Mouse (Mus musculus) B cell, adult (primary cell): ENCODE measurements around the gene Rsad2. TPM values are rescaled to one million over a fixed set of nuclear protein-coding genes. Genes with fewer than 3 reads are reported as not detected.

Source experiments
- total RNA-seq: library from RNA; stranded (reverse); gene quantifications from 4 replicates; pipeline ENCODE4 v1.2.4, GENCODE M21; 2023; ENCODE audit not compliant: inconsistent age

The Rsad2 gene
- 1.5 to 5.9 TPM (median 3.3 TPM) in 4 replicates for total RNA-seq

GRCm38 (mm10) chr12:26456028-26456698 is at the start of gene Rsad2:
Gene Rsad2, minus strand, starts transcription at chr12:26456452.

GRCm38 (mm10) chr12:26469098-26470041 is 13.1 kb upstream of the Rsad2 start, which contains the start of gene Cmpk2:
Gene Cmpk2, plus strand, starts transcription at chr12:26469204.

GRCm38 (mm10) chr12:26415104-26415771 is 41.0 kb downstream of the Rsad2 start, which contains the start of gene Rnf144a:
Gene Rnf144a, minus strand, starts transcription at chr12:26415254.

Other genes starting within 250 kb of the Rsad2 start
- 74.8 to 82.2 TPM (median 81.6 TPM) in 4 replicates for gene Rnf144a, start 41.2 kb downstream of the Rsad2 start, total RNA-seq
- gene Cmpk2, start 12.8 kb upstream of the Rsad2 start, total RNA-seq: 10.7 to 21.6 TPM (median 17.0 TPM) in 4 replicates